Mouse (Mus musculus): ENCODE measurements around the gene Dcun1d4.
"Not testable (repeated sequence)": the region's sequence is repeated elsewhere in the genome, so short reads cannot be mapped to it uniquely, and the experiment has no call there.

Gene Dcun1d4

GRCm38 (mm10) chr5:73480700-73481099, at the start of gene Dcun1d4:
Gene Dcun1d4 (plus strand): TSS chr5:73481000.
- no peak for DNase-seq

DNA sequence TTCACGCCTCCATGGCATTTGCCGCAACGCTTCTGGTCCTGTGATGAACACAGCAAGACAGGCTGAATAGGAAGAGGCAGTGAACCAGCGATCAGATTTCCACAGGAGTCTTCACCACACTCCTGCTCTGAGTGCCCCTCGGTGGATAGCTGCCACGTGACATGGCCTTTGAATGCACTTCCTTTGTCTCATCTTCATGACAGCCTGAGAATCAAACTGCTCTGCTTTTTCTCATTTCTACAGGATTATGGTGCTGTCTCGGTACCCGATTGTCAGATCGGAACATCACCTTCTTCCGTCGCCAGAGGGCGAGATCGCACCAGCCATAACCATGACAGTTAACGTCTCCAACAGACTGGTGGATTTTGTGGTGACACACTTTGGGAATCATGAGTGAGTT, 49.2 kb upstream of the Dcun1d4 start:
- peak; percentile 55 to 84 for DNase-seq

DNA sequence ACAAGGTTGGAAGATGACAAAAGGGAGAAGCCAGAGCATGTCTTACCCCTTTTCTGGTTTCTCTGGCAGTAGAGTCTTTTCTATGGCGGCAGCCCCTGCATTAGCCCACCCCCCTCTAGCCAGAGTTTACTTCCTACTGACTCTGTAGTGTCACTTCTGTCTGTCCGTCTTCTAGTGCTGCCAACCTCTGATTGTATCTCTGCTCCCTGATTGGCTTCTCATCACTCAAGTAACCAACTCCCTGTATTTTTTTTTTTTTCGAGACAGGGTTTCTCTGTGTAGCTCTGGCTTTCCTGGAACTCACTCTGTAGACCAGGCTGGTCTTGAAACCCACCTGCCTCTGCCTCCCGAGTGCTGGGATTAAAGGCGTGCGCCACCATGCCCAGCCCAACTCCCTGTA, 48.0 kb upstream of the Dcun1d4 start:
- DNase-seq: no peak

DNA sequence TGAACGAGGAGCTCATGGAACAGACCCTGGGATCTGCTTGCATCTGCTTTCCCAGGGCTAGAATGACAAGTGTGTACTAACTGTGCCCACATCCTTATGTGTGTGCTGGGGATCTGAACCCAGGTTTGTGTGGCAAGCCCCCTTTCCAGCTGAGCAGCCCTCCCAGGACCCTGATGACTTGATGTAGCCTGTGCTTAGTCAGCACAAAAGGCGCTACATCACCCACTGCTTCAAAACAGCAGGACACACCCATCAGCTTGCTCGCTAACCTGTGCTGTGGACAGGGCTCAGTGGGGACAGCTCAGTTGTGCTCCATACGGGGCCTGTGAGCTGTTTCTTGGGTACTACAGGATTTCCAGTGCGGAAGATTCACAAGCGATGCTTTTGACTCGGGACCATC, 46.0 kb upstream of the Dcun1d4 start:
- DNase-seq: no peak

DNA sequence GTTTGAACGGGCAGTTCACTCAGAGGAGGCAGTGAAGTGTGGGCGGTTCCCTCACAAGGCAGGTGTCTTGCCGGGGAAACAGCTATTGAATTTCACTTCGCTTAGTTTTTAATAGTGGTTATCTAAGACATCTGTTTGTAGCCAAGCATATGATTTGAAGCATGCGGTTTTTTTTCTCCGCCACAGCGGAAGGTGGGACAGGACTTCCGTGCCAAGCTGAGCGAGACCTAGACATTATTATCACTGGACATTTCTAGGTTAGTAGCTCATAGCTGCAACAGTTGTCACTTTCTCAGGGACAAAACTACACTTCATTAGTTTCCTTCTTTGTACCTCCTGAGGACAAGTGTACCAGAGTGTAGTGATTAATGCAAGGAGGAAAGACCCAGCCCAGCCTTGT, 38.6 kb upstream of the Dcun1d4 start:
- no peak for DNase-seq

DNA sequence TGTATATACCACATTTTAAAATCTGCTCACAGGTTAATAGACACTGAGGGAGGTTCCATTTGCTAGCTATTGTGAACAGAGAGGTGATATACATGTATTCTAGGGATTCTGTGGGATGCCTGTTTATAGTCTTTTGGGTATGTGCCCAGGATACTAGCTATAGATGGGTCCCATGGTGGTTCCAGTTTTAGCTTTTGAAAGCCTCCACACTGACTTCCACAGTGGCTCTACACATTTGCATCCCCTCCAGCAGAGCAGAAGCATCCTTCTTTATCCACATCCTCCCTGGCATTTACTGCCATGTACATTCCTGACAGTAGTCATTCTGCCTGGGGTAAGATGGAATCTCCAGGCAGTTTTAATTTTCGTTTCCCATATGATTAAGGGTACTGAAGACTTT, 30.5 kb upstream of the Dcun1d4 start:
- DNase-seq: no peak

DNA sequence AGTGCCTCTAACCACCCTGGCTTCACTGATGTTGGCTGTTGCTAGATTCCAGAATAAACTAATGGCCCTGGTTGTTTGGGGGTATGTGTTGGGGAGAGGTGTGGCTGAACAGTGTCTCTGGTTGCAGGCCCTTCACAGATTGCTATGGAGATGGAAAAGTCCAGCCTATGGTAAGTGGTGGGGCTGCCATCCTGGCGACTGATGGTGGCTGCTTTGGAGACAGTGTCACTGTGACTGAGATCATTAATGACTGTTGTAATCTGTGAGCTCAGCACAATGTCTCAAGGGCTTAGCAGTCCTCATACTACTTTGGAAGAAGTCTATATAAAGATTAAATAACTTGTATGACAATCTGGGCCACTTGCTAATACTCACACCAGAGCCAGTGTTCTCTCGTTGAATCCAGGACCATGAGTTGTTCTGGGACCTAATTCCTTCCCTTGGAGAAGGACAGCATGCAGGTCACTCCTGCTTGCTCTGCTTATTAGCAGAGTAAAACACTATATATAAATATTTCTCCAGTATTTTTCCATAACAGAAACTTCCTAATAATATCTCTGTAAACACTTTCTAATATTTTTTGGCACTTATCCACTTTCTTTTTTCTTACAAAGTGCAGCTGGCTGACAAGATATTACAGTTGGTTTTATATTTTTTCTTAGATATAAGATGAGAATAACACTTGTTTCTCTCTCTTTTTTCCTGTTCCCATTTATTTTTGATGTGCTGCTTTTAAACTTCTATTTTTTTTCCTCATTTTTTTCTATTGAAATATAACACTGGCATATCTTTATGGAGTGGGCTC, 26.1 kb upstream of the Dcun1d4 start:
- DNase-seq: no peak

- no peak for DNase-seq
Observed at GRCm38 (mm10) chr5:73455307-73455687, 25.5 kb upstream of the Dcun1d4 start.

DNA sequence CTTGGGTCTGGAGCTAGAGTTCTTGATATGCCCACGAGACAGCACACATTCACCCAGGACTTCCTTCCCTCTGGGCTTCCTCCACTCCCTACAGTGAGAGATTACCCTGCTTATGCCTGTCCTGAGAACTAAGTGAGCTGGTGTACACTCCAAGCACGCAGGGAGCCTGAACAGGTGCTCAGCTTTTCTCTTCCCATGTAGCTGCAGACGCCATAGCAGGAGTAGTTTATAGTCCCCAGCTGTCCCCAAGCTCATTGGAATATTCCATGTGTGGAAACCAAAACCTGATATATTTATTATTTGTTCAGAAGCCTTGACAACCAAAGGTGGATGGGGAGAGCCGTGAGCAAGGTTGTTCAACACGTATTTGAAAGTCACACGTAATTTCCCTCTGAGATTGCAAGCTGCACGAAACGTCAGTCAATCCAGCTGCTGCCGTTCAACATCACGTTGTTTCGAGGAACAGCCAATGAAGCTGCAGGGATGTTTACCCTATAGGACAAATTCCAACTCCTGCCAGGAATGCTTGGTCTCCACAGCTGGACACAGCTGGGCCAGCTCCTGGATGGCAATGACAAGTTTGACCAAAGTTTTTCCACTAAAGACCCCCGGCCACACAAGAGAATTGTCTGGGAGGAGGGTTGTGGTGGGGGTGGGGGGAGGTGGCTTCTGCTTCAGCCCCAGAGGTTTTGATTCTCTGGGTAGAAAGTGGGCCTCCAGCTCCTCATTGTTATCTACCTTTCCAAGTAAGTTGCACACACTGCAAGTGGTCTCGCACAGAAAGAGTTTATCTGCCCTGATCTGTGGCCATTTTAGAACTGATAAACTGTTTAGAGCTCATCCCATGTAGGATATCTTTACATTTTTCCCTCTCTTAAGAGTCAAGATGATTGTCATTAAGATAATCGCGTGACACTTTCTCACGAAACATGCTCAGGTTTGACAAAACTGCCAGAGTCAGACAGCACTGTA, 12.1 kb upstream of the Dcun1d4 start:
- DNase-seq: no peak

DNA sequence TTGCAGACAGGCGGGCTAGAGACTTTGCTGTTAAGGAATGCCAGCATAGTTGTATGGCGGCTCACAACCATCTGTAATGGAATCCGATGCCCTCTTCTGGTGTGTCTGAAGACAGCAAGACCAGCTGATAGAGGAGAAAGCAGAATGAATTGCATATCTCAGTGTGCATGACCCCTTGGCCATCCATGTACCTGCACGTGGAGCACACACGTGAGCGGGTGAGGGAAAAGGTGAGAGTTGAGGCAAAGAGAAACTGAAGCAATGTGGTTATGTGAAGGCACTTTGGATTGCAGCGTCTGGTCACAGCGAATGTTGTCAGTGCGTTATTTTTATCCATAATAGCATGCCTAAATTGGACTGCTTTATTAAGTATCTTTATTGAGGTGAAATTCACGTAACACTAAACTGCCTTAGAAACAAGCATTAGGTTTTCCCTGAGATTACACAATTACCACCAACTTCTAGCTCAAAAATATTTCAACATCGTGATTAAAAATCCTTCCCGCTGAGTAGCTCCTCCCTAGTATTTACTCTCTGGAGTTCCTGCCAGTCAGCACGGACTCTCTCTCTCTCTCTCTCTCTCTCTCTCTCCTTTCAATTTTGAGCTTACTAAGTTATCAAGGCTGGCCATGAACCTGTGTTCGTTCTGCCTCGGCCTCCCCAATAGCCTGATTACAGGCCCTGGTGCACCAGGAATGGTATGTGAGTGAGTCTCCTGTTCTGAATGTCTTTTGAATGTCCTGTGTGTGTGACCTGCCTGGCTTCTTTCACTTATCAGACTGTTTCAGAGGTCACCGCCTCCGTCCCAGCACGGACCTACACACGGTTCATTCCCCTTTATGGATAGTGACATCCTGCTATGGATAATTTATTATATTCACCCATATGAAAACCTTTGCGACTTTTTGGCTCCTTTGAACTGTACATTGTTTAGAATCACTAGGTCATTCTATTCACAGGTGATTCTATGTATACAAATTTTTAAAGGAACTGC, 6.1 kb upstream of the Dcun1d4 start:
- DNase-seq: no peak

- no peak for DNase-seq
Observed at GRCm38 (mm10) chr5:73481401-73481800, 601 bp downstream of the Dcun1d4 start.

DNA sequence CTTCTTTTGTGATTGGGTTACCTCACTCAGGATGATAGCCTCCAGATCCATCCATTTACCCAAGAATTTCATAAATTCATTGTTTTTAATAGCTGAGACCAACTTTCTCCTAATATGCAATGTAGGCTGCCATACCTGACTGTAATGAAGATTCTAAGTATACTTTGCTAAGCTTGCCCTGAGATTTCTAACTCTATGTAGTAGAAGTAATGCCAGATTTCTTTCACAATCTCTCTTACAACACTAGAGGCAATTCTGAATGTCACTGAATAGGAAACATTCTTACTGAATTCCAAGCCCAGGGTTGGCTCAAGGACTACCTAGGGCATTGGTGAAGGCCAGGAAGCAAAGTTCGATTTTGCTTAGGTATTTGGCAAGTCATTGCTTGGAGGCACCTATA, 1.6 kb downstream of the Dcun1d4 start:
- DNase-seq: not testable (repeated sequence)

DNA sequence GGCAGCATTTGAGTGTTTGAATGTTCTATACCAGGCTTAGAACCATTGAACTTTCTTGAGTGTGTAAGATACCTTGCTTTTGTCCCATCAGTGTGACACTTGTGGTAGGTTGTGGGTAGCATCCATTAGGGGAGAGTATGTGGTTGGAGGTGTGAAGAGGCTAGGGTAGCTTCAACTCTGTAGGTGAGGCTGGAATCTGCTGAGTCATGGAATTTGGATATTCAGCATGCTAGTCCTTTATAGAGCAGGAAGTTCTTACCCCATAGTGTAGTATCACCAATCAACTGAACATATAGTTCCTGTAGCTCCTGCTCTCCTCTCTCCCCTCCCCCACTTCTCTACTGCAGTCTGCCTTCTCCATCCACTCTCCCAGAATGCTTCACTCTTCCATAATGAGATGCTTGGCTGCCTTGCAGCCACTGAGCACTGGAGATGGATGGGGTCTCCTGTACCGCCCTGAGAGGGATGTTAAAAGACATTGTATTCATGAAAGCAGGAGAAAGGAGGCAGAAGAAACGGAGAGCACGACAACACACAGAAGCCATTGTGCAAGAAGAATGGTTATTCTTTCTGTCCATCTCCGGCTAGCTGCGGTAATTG, 3.3 kb downstream of the Dcun1d4 start:
- DNase-seq: no peak

GRCm38 (mm10) chr5:73486451-73486850, 5.7 kb downstream of the Dcun1d4 start:
- no peak for DNase-seq

DNA sequence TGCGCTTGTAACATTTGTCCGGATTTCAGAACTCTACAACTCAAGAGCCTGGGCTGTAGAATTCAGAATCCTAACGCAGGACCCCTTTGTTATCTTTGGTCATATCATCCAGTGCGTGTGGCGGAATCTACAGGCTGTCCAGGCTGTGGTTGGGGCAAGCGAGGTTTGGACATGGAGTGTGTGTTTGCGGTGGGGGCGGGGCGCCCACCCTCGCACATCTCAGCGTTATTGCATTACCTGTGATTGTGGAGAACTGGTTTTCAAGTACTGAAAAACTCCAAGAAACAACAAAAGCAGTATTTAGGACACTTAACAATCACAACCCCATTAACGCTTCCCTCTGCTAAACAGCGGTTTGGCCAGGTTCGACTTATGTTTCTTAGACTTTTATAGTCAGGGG, 9.1 kb downstream of the Dcun1d4 start:
- no peak for DNase-seq

DNA sequence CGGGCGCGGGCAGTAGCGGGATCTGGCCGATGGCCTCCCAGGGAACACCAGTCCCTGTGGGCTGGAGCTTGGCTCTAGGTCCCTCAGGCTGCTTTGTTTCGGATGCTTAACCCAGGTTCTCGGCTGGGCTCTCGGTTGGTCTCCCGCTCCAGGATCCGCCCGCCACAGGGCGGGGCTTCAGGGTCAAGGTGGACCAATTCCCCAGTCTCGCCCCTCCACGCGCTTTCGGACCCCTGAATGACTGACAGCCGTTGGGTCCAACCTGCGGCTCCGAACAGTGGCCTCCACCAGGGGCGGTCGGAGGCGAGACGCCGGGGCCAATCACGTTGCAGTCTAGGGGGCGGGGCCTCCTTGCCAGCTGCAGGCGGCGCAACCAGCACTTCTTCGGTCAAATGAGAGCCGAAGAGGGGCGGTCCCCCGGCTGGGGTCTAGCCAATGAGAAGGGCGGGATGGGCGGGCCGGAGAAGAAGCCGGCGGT, 9.8 kb downstream of the Dcun1d4 start:
- peak; percentile 100 for DNase-seq

- no peak for DNase-seq
Observed at GRCm38 (mm10) chr5:73491074-73491836, 10.5 kb downstream of the Dcun1d4 start.

DNA sequence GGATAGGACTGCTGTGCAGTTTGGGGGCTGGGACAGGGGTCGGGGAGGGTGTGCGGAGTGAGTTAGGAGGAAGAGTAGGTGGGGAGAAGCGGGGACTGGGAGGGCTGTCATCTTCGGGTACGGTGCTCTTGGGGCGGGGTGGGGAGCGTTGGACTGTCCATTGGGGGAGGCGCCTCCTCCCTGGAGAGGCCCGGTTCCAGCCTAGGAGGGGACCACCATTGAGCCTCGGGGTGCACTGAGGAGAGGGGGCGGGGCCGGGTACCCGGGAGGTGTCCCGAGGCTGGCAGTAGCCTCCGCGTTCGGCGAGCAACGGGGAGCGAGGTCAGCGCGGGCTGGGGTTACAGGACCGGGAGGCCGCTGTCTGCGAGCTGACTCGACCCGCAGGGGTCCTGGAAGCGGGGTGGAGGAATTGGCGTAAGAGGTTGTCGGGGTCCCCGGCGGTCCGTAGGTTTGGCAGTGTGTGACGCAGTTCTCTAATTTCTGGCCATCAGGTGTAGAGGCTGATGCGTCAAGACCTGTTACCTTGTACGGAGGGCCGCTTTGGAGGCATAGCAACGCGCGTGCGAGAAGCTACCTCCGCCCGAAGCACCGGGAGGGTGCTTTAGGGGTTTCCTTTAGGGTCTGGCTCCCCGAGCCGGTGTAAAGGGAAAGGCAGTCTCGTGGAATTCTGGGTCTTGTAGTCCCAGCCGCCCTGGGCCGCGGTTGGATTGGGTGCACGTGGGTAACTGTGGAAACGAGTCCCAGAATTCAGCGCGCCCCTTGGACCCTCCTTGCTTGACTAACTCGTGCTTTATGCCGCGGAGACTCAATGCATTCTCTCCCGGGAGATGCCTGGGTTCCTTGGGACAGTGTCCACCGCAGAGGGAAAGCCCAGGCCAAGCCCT, 11.3 kb downstream of the Dcun1d4 start:
- peak; percentile 91 to 93 for DNase-seq

DNA sequence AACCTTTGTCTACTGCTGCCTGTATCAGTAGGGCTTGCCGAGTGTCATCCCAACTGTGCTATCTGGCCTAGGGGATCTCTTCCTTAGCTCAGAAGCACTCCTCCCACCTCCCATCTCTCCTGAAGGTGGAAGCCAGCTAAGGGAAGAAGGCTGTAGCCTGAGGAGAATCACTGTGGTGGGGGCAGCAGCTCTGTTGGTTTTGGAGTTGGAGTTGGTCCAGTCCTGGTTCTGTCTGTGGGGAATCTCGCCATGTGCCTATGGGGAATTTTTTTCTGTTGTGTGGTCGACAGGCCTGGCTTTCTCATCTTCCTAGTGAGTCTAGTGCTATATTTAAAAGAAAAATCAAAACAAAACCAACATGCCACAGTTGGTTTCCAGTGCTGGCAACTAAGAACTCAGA, 16.6 kb downstream of the Dcun1d4 start:
- DNase-seq: no peak

- peak in 1 of 2 experiments; percentile 57 for DNase-seq
Observed at GRCm38 (mm10) chr5:73498559-73498958, 17.8 kb downstream of the Dcun1d4 start.

Measured in kidney, adult 8-10 months (tissue).